Mouse (Mus musculus): ENCODE data around the gene Setd7.

DNA sequence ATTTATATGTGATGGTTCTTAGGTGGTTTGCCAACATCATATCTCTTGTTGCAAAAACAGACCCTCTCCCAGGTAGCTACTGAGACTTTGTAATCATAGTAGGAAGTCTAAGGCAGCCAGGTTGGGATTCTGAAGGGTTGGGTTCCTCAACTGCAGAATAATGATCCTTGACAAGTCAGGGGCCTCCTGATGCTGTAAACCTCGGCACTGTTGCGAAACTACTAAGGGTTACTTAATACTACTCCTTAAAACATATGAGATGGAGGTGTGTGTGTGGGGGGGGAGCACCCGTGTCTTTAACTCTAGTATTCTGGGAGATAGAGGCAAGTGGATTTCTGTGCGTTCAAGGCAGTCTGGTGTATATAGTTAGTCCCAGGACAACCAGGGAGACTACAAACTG lies 75.3 kb downstream of the Setd7 start:
- TF ChIP-seq TAL1 (conservative IDR thresholded peaks at IDR 0.05; ENCODE audit: low read depth, low read length), result no peak
- no peak for TF ChIP-seq CTCF (IDR thresholded peaks at IDR 0.05; ENCODE audit: low read depth, low read length)
- no peak for TF ChIP-seq POLR2AphosphoS5 (IDR thresholded peaks at IDR 0.05; ENCODE audit: insufficient replicate concordance, low read depth, low read length)
- TF ChIP-seq GATA2 (IDR thresholded peaks at IDR 0.05; ENCODE audit: borderline replicate concordance, low read depth, low read length), result no peak
- TF ChIP-seq GATA1 (IDR thresholded peaks at IDR 0.05; ENCODE audit: borderline replicate concordance, low read length), result no peak

Measured in G1E (cell line).